Mouse (Mus musculus): ENCODE measurements around the gene Gm20696. TPM values are rescaled to one million over a fixed set of nuclear protein-coding genes. Genes with fewer than 3 reads are reported as not detected.

Gene Gm20696
- total RNA-seq, 2 experiments from 2014 or later, result 0.73 to 0.90 TPM

DNA sequence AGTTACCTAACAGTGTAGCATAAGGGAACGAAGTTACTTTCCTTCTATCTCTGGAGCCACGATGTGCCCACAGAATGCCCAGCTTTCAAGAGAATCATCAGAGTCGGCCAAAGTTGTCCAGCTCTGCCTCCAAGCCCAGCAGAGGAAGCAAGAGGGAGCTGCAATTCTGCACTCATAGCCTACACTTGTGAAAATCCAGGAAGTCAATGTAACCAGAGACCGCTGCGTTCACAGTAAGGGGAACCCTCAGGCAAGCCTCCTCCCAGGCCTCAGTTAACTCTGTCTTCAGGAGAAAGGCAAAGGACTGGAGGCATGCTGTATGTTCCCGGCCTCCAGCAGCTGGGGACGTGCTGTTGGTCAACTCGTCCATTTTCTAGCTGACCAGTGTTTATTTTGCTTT is 693 bp upstream of the Gm20696 start:
- intact Hi-C loops (cut with DNase I; ENCODE audit: low total_unique reads), result no loop called here
- no peak for DNase-seq

DNA sequence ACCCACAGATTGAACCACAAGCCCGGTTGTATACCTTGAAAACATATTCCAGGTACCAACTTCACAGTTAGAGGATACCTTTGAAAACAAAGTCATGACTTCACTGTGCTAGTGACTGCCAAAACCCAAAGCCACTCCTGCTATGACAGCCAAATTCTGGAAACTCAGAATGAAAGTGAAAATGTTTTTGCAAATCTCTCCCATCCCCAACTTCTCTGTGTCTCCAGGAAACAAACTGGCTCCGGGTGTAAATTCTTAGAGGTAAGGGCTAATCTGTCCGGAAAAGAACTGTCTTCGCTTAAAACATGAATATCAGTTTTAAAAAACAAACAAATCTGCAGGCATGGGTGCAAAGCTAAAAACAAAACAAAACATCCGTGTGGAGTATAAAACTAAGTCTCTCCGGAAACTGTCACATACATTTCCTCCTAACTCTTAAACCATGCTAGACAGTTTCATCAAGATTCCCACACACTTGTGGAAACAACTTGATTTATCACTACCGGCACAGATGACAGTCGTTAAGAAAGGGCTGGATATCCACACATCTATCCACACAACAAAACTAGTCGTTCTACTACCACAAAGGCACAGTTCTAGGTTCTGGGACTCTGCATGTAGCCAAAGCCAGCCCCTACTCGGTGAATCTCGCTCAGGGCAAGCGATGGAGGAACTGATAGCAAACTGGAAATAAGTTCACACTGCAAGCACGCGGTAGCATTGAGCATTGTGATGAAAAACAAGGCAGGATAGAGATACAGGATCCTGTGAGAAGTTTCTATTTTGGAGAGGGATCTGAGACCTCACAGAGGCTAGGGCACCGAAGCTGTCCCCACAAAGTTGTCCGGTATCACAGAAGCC is 910 bp downstream of the Gm20696 start:
- DNase-seq, result no peak
- intact Hi-C loops (cut with DNase I; ENCODE audit: low total_unique reads), result no loop called here

DNA sequence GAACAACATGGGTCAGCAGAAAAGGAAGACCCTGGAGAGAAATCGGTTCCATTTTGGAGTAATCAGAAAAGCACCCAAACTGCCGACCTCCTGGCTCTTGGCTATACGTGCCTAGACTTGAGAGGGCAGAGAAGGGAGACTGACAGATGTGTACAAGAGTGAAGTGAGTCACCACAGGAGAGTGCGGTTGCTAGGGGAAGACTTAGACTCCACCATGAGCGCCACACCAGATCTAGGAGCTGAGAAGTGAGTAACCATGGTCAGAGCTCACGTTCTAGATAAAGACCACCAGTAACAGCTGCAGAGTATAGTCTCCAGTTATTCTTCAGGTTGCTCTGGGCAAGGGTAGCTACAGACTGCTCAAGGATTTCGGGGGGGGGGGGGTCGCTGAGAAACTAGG is 3.4 kb downstream of the Gm20696 start:
- intact Hi-C loops (cut with DNase I; ENCODE audit: low total_unique reads), result no loop called here
- DNase-seq, result no peak

DNA sequence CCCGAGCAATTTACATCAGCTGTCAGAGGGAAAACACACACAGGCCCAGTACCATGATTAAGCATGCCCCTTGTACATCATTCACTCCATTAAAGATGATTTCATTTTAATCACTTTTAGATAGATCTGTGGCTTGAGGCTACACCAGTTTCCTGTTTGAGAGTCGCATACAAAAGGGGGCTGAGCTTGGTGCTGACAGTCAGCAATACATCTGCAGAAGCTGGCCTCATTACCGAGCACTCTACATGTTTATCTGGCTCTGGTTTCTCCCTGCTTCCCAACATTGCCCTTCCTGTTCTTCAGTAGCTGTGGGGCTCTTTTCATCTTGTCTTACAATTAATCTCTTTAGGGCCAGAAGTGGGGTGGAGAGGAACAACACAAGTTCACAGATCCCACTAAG is 6.2 kb downstream of the Gm20696 start:
- DNase-seq, result no peak
- intact Hi-C loops (cut with DNase I; ENCODE audit: low total_unique reads), result no loop called here

DNA sequence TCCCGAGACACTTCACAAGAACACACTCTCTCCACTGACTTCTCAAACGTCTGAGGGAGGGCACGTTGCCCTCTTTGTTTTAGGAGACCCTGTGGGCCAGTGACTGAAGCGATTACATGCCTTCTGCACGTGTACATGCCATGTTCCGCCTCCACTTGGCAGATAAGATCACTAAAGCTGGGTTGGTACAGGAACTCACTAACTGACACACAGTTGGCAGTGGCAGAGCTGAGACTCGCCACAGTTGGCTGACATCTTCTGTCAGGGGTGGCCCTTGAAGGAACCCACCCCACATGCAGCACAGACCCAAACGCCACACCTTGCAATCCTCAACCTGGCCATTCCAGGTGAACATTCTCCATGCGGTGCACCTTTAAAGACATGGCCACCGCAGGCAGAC is 8.0 kb downstream of the Gm20696 start:
- intact Hi-C loops (cut with DNase I; ENCODE audit: low total_unique reads), result no loop called here
- no peak for DNase-seq

DNA sequence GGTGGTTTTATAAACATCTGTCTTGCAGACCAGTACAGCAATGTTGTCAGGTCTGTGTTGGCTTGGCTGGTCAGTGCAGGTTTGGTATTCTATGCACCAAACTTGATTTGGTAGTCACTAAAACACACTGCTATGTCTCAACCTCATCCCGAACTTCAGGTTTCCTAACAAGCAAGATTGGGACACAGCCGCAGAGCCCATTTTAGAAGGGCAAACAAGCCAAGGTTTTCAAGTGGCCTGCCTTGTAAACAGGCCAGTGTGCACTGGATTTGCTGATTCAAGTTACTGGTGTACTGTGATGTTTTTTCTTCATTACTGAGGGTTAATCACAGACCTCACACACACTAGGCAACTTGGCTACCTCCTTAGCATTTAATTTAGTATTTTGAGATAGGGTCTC is 10.5 kb downstream of the Gm20696 start:
- intact Hi-C loops (cut with DNase I; ENCODE audit: low total_unique reads), result no loop called here
- DNase-seq, result no peak

DNA sequence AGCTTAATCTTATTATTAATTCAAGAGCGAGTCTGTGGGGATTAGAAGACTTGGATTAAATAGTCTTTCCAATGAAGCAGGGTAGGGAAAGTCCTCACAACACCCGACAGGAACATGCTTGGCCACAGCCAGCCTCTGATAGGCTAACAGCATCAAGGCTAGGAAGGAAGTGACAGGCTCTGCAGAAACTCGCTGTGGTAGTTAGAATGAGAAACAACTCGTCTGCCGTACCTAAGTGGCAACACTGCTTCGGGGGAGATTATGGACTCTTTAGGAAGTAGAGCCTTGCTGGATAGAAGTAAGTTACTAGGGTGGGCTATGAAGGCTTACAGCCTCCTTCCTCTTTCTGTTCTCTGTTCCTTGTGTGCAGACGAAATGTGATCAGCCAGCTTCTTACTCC is 11.1 kb downstream of the Gm20696 start:
- intact Hi-C loops (cut with DNase I; ENCODE audit: low total_unique reads), result no loop called here
- DNase-seq, result no peak

DNA sequence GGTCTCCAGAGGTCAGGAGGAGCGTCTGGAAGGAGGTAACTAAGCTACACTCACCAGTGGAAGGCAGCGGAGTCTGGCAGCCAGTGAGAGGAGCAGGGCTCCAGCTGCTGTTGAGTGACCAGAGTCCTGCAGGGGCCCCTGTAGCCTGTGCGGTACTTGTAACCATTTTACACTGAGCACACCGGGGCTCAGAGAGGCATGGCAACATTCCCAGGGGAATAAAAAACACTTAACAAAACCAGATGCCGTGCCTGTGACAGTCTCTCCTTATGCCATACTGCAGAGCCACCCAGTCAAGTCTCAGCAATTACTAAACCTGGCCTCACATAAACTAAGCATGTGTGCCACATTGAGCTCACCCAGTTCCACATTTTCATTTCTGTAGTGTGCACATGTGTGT is 12.3 kb downstream of the Gm20696 start:
- no peak for DNase-seq
- intact Hi-C loops (cut with DNase I; ENCODE audit: low total_unique reads), result no loop called here

DNA sequence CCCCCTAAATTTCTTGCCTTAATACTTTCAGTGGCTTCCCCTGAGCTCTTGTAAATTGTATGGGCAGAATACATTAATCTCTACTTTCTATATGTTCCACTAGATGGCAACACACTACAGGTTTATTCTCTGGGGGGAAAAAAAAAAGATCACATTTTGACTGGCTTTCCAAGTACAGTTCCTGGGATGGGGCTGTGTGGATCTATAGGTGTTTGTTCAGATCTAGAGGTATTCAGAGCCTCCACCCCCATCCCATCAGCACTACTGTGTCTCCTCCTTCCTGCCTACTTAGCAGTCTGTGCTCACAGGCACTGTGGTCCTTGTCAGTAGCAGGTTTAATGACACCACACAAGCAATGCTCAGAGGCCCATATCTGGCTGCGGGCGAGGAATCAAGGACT is 14.3 kb downstream of the Gm20696 start:
- intact Hi-C loops (cut with DNase I; ENCODE audit: low total_unique reads), result no loop called here
- DNase-seq, result no peak

DNA sequence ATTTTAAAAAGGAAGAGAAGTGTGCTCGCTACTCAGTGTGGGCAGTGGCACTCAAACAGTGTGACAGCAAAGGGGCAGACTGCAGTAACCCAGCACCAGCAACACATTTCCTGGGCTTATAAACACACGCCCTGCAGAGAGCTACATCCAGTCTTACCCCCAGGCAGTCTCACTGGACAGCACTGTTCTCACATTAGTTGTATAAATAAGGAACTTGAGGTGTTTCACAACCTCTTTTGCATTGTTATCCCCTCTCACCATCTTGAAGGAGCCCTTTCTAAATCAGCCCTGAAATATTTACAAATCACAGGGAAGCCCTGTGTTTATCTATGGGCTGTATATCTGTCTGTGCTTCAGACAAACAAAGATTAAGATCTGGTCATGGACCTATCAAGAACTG is 17.3 kb downstream of the Gm20696 start:
- no peak for DNase-seq
- intact Hi-C loops (cut with DNase I; ENCODE audit: low total_unique reads), result no loop called here

DNA sequence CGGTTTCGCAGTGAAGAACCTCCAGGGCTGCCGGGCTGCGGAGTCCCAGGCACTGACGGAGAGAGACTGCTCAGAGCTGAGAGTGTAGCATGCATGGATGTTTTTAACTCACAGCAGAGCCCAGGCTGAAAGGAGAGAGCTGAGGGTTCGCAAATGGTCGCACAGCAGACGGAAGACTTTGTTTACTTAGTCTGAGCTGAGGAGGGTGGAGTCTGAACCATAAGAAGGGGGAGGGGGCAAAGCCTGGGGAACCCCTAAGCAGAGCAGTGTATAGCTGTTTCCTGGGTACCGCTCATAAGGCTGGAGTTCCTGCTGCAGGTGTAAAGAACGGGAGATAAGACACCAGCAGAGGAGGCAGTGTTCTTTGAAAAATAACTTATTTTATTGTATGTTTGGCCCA is 20.3 kb downstream of the Gm20696 start:
- intact Hi-C loops (cut with DNase I; ENCODE audit: low total_unique reads), result no loop called here
- no peak for DNase-seq

DNA sequence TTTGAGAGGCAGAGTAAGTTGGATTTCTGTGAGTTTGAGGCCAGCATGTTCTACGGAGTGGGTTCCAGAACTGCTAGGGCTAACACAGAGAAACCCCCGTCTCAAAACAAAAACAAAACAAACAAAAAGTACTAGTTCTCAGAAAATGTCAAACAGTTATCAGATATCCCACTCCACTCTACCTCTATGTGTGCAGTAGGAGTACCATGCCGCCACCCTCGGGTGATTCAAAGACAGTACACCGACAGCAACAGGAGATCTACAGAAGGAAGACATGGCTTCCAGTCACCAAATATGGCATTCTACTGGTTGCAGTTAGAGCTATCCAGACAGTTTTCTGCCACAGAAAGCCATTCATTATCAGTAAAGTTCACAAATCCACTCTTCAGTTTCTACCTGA is 21.7 kb downstream of the Gm20696 start:
- intact Hi-C loops (cut with DNase I; ENCODE audit: low total_unique reads), result no loop called here
- DNase-seq, result no peak

DNA sequence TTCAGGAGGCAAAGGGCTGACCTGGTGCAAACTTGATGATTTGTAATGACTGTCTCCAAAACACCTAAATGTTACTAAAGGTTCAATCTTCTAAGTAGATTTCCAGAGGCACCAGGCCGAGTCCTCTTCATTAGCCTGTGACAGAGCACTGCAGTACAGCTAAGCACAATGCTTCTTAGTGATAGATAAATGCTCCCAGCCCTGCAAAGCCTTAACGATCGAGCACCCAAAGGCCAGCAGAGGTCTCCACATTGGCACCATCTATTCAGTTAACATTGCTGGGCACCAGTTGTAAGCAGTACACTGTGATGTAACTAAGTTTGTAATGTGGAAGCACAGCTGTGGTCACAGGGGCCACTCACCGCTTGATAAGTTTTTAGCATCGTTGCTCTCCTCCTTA is 22.2 kb downstream of the Gm20696 start:
- no peak for DNase-seq
- intact Hi-C loops (cut with DNase I; ENCODE audit: low total_unique reads), result no loop called here

DNA sequence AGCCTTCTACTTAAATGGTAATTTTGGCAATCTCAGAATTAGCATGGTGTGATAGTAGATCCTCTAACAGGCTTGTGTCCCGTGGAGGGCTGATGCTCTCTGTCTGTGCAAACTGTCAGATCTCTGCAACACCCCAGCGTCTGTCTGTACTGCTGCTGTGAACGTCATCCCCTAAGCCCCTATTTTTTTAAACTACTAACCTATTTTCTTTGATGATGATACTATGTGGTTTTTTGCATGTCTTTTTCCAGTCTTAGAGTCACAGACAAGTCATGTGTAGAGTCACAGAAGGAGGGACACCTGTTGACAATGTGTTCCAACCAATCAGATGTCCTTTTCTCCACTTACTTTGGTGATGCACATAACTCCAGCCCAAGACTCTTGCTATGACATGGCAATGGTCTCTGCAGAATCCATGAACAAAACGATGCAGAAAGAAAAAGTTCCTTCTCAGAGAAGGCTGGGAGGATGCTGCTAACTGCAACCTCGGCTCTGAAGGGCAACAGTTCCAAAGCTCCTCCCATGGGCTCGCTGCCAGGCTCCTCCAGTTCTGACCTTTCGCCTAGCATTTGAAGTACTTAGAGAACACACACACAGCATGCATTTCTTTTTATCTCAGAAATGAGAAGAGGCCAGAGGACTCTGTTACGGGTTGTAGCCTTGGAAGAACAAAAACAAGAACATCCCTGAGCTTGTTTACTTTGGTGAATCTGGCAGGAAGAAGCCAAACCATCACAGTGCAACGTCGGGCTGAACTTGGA is 23.0 kb downstream of the Gm20696 start:
- peak; percentile 58 for DNase-seq
- intact Hi-C loops (cut with DNase I; ENCODE audit: low total_unique reads), result no loop called here

DNA sequence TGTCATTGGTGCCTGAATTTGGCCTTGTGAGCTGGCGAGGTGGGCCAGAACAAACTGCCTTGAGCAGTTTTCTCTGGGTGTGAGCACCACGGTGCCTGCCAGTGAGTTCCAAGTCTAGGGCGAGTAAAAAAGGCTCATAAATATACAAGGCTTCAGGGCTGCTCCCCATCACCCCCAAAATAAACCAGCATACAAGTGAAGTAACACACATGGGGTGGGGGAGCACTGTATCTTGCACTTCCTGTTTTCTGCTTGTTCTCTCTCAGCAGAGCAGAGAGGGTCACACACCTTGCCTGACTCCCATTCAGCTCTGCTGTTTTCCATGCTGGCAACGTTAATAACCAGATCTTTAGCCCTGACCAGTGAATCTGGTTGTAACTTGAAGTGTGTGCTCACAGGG is 29.1 kb downstream of the Gm20696 start:
- intact Hi-C loops (cut with DNase I; ENCODE audit: low total_unique reads), result no loop called here
- DNase-seq, result no peak

DNA sequence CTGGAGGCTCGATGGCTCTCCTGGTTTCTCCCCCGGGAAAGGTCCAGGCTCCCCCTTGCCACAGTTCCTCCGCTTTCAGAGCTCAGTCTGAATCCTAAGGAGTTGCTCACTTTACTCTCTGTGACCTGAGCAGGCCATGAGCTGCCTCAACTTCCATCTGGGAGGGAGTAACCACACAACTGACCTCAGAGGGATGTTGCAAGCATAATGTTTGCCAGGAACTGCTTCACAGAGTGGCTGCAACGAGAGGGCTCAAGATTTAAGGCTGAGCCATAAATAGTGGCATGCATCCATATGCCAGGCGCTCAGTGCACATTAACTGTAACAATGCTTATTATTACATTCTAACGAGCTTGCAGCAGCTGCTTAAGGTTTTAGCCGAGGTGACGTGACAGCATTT is 29.8 kb downstream of the Gm20696 start:
- no peak for DNase-seq
- intact Hi-C loops (cut with DNase I; ENCODE audit: low total_unique reads), result no loop called here

DNA sequence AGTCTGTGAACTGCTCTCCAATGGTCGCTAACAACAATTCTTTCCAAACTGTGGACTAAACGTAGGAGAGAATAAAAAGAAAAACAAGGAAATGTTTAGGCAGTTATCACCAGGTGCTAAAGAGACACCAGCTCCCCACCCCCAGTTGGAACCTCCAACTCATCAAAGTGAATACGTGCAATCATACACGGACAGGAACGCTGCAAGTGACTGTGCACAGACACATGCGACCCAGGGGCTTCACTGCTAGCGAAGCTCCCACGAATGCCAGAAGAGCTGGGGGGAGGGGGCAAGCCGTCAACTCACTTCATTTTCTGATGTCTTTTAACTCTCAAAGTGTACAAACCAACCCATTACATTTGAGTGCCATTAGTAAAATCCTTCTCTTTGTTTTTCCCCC is 30.5 kb downstream of the Gm20696 start:
- no peak for DNase-seq
- intact Hi-C loops (cut with DNase I; ENCODE audit: low total_unique reads), result no loop called here

DNA sequence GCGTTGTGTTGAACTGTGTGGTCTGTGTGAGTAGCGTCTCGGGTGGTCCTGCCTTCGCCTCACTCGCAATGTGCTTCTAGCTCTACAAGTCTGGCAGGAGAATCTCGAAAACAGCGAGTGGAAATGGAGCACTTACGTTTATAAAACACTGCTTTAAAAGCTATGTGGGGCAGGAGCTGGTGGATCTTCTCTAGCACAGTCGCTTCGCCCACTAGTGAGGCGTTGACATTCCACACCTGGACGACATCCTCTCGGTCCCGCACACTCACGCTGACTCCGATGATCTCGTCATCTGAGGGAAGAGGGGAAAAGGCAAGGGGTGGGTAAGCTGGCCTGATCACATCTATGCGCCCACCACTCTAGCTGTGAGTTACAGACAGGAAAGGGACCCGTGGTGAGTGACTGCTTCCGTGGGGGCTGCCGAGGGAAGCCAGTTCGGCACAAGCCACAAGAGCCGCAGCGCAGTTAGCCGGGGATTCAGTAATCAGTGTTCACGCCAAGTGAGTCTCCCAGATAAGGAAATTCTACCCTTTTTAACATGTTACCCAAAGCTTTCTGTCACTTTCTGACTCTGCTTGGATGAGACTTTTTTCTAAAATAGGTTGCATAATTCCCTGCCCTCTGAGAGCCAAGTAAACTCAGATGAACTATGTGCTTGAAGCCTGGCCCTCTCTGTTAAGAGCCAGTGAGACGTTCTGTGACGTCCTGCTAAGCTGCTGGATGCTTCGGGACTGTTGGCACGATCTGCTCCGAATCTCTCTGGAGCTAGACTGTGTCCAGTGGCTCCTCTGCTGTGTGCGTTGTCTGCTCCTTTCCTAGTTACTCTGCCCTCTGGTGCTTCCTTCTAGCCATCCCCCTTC is 34.2 kb downstream of the Gm20696 start:
- peak; percentile 50 for DNase-seq
- intact Hi-C loops (cut with DNase I; ENCODE audit: low total_unique reads), result no loop called here

DNA sequence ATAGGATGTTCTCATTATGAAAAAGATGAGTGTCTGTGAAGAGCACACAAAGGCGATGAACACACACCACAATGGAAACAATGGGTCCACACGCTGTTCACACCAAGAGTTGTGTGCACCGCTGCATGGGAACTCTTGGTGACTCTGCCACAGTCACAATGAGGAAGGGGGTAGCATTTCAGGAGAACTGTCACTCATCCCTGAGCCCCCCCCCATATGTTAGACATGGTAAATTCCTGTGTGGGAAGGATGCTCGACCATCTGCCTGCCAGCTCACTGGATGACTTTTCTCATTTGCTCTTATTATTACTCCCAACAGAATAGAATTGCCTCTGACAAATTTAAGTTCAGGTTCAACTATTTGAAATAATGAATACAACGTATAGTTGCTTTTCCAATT is 35.0 kb downstream of the Gm20696 start:
- DNase-seq, result no peak
- intact Hi-C loops (cut with DNase I; ENCODE audit: low total_unique reads), result no loop called here

DNA sequence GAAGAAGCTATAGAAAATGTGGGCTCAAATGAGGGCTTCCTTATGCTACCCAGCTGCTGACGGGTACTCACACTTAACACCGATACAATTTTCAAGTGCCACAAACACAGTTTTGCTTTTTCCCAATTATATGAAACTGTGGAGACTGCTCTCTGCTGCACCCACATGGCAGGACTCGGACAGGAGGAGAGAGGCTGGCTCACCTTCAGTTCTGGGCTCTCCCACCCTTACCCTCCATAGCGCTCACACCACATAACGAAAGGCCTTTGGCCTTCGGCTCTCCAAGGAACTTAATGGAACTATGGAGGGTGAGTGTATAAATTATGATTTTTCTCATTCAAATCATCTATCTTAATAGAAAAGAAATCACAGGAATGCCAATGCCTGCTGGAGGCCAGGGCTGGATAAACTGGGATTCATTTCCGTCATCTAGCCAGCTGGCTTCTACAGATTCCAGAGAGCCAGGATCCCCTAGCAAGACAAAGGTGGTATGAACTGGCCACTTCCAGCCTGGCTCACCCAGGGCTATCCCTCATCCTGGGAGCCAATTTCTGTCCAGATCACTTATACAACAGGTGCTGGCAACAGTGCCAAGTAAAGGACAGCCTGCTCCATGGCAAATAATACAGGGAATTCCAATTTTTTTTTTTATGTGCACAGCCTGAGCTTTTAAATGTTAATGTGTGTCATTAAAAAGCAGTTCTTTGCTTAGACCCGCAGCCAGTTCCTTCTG is 36.7 kb downstream of the Gm20696 start:
- intact Hi-C loops (cut with DNase I; ENCODE audit: low total_unique reads), result no loop called here
- DNase-seq, result no peak
